Mouse (Mus musculus) cerebellum, postnatal 14 days (tissue): ENCODE data around the gene Slc15a4.

Experiments
- DNase-seq, 2 experiments: peaks; one replicate each; pipeline ENCODE4 v3.0.0; 2021; ENCODE audit warnings: mixed read lengths in 2 of 2

Slc15a4 gene

GRCm38 (mm10) chr5:127632167-127633145 lies at the start of gene Slc15a4, which contains the start of gene Glt1d1:
Gene Slc15a4, minus strand, starts transcription at chr5:127632897.
Gene Glt1d1, plus strand, starts transcription at chr5:127632262.
- peak; percentile 51 to 59 for DNase-seq

GRCm38 (mm10) chr5:127678501-127678900 lies 45.8 kb upstream of the Slc15a4 start:
- peak; percentile 4 to 24 for DNase-seq

- no peak for DNase-seq
Observed at GRCm38 (mm10) chr5:127677561-127677960, 44.9 kb upstream of the Slc15a4 start.

GRCm38 (mm10) chr5:127673913-127674312 lies 41.2 kb upstream of the Slc15a4 start:
- DNase-seq, result peak in 1 of 2 experiments; percentile 16

- DNase-seq, result no peak
Observed at GRCm38 (mm10) chr5:127660979-127661378, 28.3 kb upstream of the Slc15a4 start.

GRCm38 (mm10) chr5:127660267-127660666 lies 27.6 kb upstream of the Slc15a4 start:
- DNase-seq, result no peak

GRCm38 (mm10) chr5:127659312-127659711 lies 26.6 kb upstream of the Slc15a4 start:
- peak in 1 of 2 experiments; percentile 13 for DNase-seq

GRCm38 (mm10) chr5:127658257-127658656 lies 25.6 kb upstream of the Slc15a4 start:
- DNase-seq, result no peak

DNA sequence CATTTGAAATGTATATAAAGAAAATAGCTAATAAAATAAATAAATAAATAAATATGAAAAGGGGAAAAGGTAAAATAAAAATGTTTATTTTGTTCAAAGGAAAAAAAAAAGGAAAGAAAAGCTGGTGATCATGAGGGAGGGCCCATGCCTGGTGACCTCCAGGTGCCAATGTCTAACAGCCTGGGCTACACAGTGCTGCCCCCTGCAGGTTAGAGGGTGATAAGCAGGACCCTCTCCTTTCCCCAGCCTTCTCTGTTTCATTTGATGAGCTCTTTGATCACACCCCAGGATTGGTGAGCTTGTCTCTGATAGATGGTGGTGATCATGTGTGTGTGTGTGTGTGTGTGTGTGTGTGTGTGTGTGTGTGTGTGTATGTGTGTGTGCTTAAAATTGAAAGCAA lies 16.4 kb upstream of the Slc15a4 start:
- DNase-seq, result peak; percentile 9 to 51

DNA sequence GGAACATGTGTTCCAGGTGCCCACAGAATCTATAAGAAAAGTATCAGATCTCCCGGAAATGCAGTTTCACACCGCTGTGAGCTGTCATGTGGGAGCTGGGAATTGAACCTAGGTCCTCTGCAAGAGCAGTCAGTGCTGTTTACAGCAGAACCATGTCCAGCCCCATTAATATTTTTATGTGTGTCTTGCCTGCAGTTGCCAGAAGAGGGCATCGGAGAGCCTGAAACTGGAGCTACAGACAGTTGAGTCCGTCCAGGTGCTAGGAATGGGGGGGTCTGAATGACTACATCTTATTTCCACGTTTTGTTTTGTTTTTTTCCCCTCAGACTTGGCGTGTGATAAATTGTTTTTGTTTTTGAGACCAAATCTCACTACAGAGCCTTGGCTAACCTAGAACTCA lies 15.3 kb upstream of the Slc15a4 start:
- peak; percentile 32 to 43 for DNase-seq

GRCm38 (mm10) chr5:127641185-127641958 lies 8.7 kb upstream of the Slc15a4 start:
- no peak for DNase-seq

- DNase-seq, result peak in 1 of 2 experiments; percentile 20
Observed at GRCm38 (mm10) chr5:127640359-127640758, 7.7 kb upstream of the Slc15a4 start.

- no peak for DNase-seq
Observed at GRCm38 (mm10) chr5:127639635-127640034, 6.9 kb upstream of the Slc15a4 start.

- no peak for DNase-seq
Observed at GRCm38 (mm10) chr5:127639067-127639605, 6.4 kb upstream of the Slc15a4 start.

GRCm38 (mm10) chr5:127638177-127638576 lies 5.5 kb upstream of the Slc15a4 start:
- no peak for DNase-seq

DNA sequence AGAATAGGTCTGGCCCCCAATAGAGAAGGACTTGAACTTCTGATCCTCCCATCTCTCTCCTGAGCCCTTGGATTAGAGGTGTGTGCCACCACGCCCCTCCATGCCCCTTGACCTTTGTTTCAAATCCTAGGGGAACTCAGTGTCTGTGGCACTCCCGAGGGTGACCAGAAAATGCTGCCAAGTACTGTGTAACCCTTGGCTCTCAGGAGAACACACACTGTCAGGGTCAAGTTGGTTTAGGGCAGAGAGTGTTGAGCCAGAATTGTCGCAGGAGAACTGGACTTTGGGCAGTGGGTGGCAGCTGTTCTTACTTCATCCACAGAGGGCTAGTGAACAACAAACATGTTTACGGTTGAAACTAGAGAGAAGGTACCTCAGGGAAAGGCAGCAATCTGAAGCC lies 4.9 kb upstream of the Slc15a4 start:
- no peak for DNase-seq

GRCm38 (mm10) chr5:127633666-127634065 lies 969 bp upstream of the Slc15a4 start:
- no peak for DNase-seq

- peak in 1 of 2 experiments; percentile 29 for DNase-seq
Observed at GRCm38 (mm10) chr5:127633188-127633587, 491 bp upstream of the Slc15a4 start.

DNA sequence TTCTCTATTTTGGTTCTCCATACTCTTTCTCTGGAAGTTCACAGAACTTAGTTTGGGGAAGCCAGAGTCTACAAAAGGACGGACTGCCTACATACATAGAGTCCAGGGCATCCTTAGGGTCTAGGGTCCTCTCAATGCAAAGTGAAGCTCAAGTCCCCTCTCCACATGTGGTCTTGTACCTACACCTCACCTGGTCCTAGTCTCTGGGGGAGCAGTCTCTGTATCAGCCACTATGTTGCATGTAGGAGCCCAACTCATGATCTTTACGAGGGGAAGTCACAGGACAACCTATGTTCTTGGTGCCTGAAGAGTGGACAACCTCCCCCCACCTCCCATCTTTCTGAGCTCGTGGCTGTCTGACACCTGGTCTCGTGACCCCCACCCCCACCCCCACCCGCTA lies 1.0 kb downstream of the Slc15a4 start:
- DNase-seq, result no peak

DNA sequence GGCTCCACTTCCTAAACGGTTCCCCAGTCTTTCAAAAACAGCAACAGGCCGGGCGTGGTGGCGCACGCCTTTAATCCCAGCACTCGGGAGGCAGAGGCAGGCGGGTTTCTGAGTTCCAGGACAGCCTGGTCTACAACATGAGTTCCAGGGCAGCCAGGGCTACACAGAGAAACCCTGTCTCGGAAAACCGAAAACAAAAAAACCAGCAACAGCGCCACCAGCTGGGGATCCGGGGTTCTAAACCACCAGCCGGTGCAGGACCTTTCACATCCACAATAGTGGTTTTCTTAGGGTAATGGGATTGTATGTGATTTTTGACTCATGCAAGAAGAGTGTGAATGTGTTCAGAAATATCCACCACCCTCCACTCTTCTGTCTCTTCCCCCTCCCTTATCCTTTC lies 5.5 kb downstream of the Slc15a4 start:
- DNase-seq, result no peak

- no peak for DNase-seq
Observed at GRCm38 (mm10) chr5:127624427-127625213, 8.1 kb downstream of the Slc15a4 start.

GRCm38 (mm10) chr5:127621108-127621507 lies 11.6 kb downstream of the Slc15a4 start:
- no peak for DNase-seq
